ENCODE assay signal across 10 mouse cellular contexts in genomic region chrX:82817045-82817444, GRCm38 (mm10).
A peak's percentile ranks its signal among the peaks of the same experiment; 100 is the strongest.
DNase-seq lines count a peak whose midpoint lies in the region; ATAC-seq and TF ChIP-seq lines count a peak whose summit lies in the region.
"Had no signal": no experiment of that assay in that cellular context is flagged by ENCODE, and none has a peak within 500 bp of the region (broad histone marks: within the 10 kb centered on the region; RNA-seq: fewer than 3 reads in every experiment).

No protein-coding gene starts in this region.

- no peak for ATAC-seq in lung, embryonic 14.5 days (ENCODE audit: insufficient read depth)
- no peak for ATAC-seq in activated CD4-positive, CD25-positive, alpha-beta regulatory T cell, adult 4 months
- ATAC-seq: forebrain, embryonic 15.5 days had no signal

- 49% methylated on average over 4 of the region's 4 CpGs for WGBS in lung, embryonic 14.5 days

- H3K27ac ChIP-seq in gastrocnemius, adult 2 months = no peak overlapping the region
- no peak overlapping the region for H3K27ac ChIP-seq in lung, embryonic 14.5 days (ENCODE audit: low read depth)
- H3K27ac ChIP-seq: forebrain, embryonic 15.5 days; liver, embryonic 13.5 days had no signal

- no peaks in the 10 kb centered on the region for H3K27me3 ChIP-seq in lung, embryonic 14.5 days (ENCODE audit: insufficient read depth, low read length)
- H3K27me3 ChIP-seq: forebrain, embryonic 15.5 days; liver, embryonic 13.5 days had no signal

- peak; percentile 54 for TF ChIP-seq CTCF in gastrocnemius, adult 2 months (IDR thresholded peaks at IDR 0.05)
- peak; percentile 7; the same call in 1 of the 2 replicates for TF ChIP-seq CTCF in lung, embryonic 14.5 days (IDR thresholded peaks at IDR 0.05; ENCODE audit: low read depth)

- no peak overlapping the region for H3K4me2 ChIP-seq in lung, embryonic 14.5 days
- H3K4me2 ChIP-seq: forebrain, embryonic 15.5 days; liver, embryonic 13.5 days had no signal

- H3K4me1 ChIP-seq in lung, embryonic 14.5 days (ENCODE audit: insufficient read depth) = no peaks in the 10 kb centered on the region
- H3K4me1 ChIP-seq: forebrain, embryonic 15.5 days; liver, embryonic 13.5 days had no signal

- H3K4me3 ChIP-seq in gastrocnemius, adult 2 months = no peak overlapping the region
- no peak overlapping the region for H3K4me3 ChIP-seq in lung, embryonic 14.5 days (ENCODE audit: low read depth, low read length)
- H3K4me3 ChIP-seq: forebrain, embryonic 15.5 days; liver, embryonic 13.5 days had no signal

- H3K36me3 ChIP-seq in lung, embryonic 14.5 days (ENCODE audit: insufficient read depth) = no peaks in the 10 kb centered on the region
- H3K36me3 ChIP-seq: forebrain, embryonic 15.5 days; liver, embryonic 13.5 days had no signal

- intact Hi-C loops in gastrocnemius, adult 2 months (cut with DNase I) = no loop called here
- intact Hi-C loops in gastrocnemius, postnatal 36 days (cut with DNase I) = no loop called here

- H3K9ac ChIP-seq in lung, embryonic 14.5 days = no peak overlapping the region
- H3K9ac ChIP-seq: forebrain, embryonic 15.5 days; liver, embryonic 13.5 days had no signal

- no peaks in the 10 kb centered on the region for H3K9me3 ChIP-seq in lung, embryonic 14.5 days (ENCODE audit: low read depth, low read length)
- H3K9me3 ChIP-seq: forebrain, embryonic 15.5 days; liver, embryonic 13.5 days had no signal

- DNase-seq in gastrocnemius, adult 2 months = peak; percentile 18
- DNase-seq in gastrocnemius, postnatal 36 days = no peak
- peak; percentile 28 for DNase-seq in lung, embryonic 14.5 days
- no peak for DNase-seq in lung, postnatal 14 days
- peak; percentile 20 for DNase-seq in embryo, embryonic 10 days (ENCODE audit: low spot score)
- DNase-seq in retina, postnatal 1 day = peak; percentile 13
- no peak for DNase-seq in B cell, adult 2 months
- DNase-seq: liver, embryonic 13.5 days had no signal

Comparison
In these comparisons a context has a peak if more than half of its experiments do, and no peak if none do; other contexts are left out.
1. DNase-seq: peak in gastrocnemius, adult 2 months (single experiment), lung, embryonic 14.5 days (single experiment), embryo, embryonic 10 days (single experiment) and retina, postnatal 1 day (single experiment); none in gastrocnemius, postnatal 36 days (0 of 2), lung, postnatal 14 days (single experiment) and B cell, adult 2 months (0 of 2).